Mouse (Mus musculus) embryonic facial prominence, embryonic 13.5 days (tissue): ENCODE results near the gene Slc39a8. TPM values are rescaled to one million over a fixed set of nuclear protein-coding genes. Genes with fewer than 3 reads are reported as not detected.

Source experiments
- ATAC-seq: fragments of 200-750 bp; cut with Nextera tagmentation; 2 replicates; pipeline ENCODE4 v1.8.0; 2017; ENCODE audit warnings: low read depth; ENCODE audit not compliant: insufficient number of reproducible peaks, insufficient read depth, low FRiP score, low TSS enrichment
- H3K27ac ChIP-seq: fragments of 300-500 bp; sonication (generic); 2 replicates; pipeline ENCODE4 v1.5.1; 2015; ENCODE audit warnings: moderate library complexity, mild to moderate bottlenecking, inconsistent platforms
- H3K27me3 ChIP-seq: fragments of 300-500 bp; sonication (generic); 2 replicates; pipeline ENCODE4 v1.6.1; 2015; ENCODE audit warnings: mild to moderate bottlenecking, inconsistent platforms
- H3K36me3 ChIP-seq: fragments of 300-500 bp; sonication (generic); 2 replicates; pipeline ENCODE4 v1.6.1; 2015; ENCODE audit warnings: mild to moderate bottlenecking, inconsistent platforms
- H3K4me1 ChIP-seq: fragments of 300-500 bp; sonication (generic); 2 replicates; pipeline ENCODE4 v1.6.1; 2015; ENCODE audit warnings: inconsistent platforms
- H3K4me2 ChIP-seq: fragments of 300-500 bp; sonication (generic); 2 replicates; pipeline ENCODE4 v1.6.1; 2015; ENCODE audit warnings: moderate library complexity, mild to moderate bottlenecking, inconsistent platforms
- H3K4me3 ChIP-seq: fragments of 300-500 bp; sonication (generic); 2 replicates; pipeline ENCODE4 v1.5.1; 2015; ENCODE audit warnings: mild to moderate bottlenecking, inconsistent platforms
- H3K9ac ChIP-seq: fragments of 300-500 bp; sonication (generic); 2 replicates; pipeline ENCODE4 v1.6.1; 2015; ENCODE audit warnings: mild to moderate bottlenecking, inconsistent platforms
- H3K9me3 ChIP-seq: fragments of 300-500 bp; sonication (generic); 2 replicates; pipeline ENCODE4 v1.6.1; 2016; ENCODE audit warnings: inconsistent platforms
- WGBS: fragments of 180-500 bp; shearing (Covaris S2); methylation state at CpG from one replicate; pipeline ENCODE4 v1.1.7; 2015; ENCODE audit warnings: mixed read lengths; 5-methylcytosine and 5-hydroxymethylcytosine counted together
- polyA plus RNA-seq: library from polyadenylated mRNA; unstranded; fragments of >200 nt; fragmentation: Nextera tagmentation; extraction: Ambion mirVana; gene quantifications from 2 replicates; pipeline ENCODE4 v1.2.1, GENCODE M21; 2015

Gene Slc39a8
- polyA plus RNA-seq, 1 experiment from 2014 or later, result 11.3 TPM

GRCm38 (mm10) chr3:135853604-135854297, 28.7 kb downstream of the Slc39a8 start:
- no peaks in the 10 kb centered on the region for H3K27me3 ChIP-seq
- no peaks in the 10 kb centered on the region for H3K9me3 ChIP-seq
- no peak for ATAC-seq
- H3K9ac ChIP-seq, result no peak overlapping the region
- 81% methylated on average over 10 of the region's 10 CpGs for WGBS
- H3K4me2 ChIP-seq, result no peak overlapping the region
- H3K4me1 ChIP-seq, result peaks cover 5% of the 10 kb centered on the region
- H3K27ac ChIP-seq, result no peak overlapping the region
- H3K36me3 ChIP-seq, result no peaks in the 10 kb centered on the region
- H3K4me3 ChIP-seq, result no peak overlapping the region

- H3K36me3 ChIP-seq, result no peaks in the 10 kb centered on the region
- peaks cover 5% of the 10 kb centered on the region for H3K4me1 ChIP-seq
- no peak overlapping the region for H3K9ac ChIP-seq
- no peak overlapping the region for H3K4me2 ChIP-seq
- no peak for ATAC-seq
- no peaks in the 10 kb centered on the region for H3K9me3 ChIP-seq
- H3K27me3 ChIP-seq, result no peaks in the 10 kb centered on the region
- no peak overlapping the region for H3K4me3 ChIP-seq
- no peak overlapping the region for H3K27ac ChIP-seq
- WGBS, result 81% methylated on average over 14 of the region's 14 CpGs
Observed at GRCm38 (mm10) chr3:135854298-135854984, 29.4 kb downstream of the Slc39a8 start.

GRCm38 (mm10) chr3:135854985-135855340, 29.9 kb downstream of the Slc39a8 start:
- 70% methylated on average over 6 of the region's 6 CpGs for WGBS
- no peak overlapping the region for H3K9ac ChIP-seq

GRCm38 (mm10) chr3:135856303-135856702, 31.2 kb downstream of the Slc39a8 start:
- H3K36me3 ChIP-seq, result 0 out of 2 replicates have a peak, but pooled peaks cover 2% of the 10 kb centered on the region
- no peaks in the 10 kb centered on the region for H3K27me3 ChIP-seq
- ATAC-seq, result no peak
- H3K4me2 ChIP-seq, result no peak overlapping the region
- no peak overlapping the region for H3K9ac ChIP-seq
- H3K4me1 ChIP-seq, result peaks cover 5% of the 10 kb centered on the region
- no peak overlapping the region for H3K27ac ChIP-seq
- H3K4me3 ChIP-seq, result no peak overlapping the region
- no peaks in the 10 kb centered on the region for H3K9me3 ChIP-seq
- WGBS, result 24% methylated on average over 1 of the region's 1 CpGs

More at GRCm38 (mm10) chr3:135854985-135855340, 29.9 kb downstream of the Slc39a8 start:
- H3K27ac ChIP-seq, result no peak overlapping the region
- peaks cover 5% of the 10 kb centered on the region for H3K4me1 ChIP-seq
- H3K36me3 ChIP-seq, result 0 out of 2 replicates have a peak, but pooled peaks cover under 1% of the 10 kb centered on the region
- no peaks in the 10 kb centered on the region for H3K27me3 ChIP-seq
- H3K4me2 ChIP-seq, result no peak overlapping the region
- H3K4me3 ChIP-seq, result no peak overlapping the region
- no peaks in the 10 kb centered on the region for H3K9me3 ChIP-seq
- ATAC-seq, result no peak

GRCm38 (mm10) chr3:135857134-135857533, 32.1 kb downstream of the Slc39a8 start:
- ATAC-seq, result no peak
- Histone ChIP-seq H3K4me1 (peaks cover 5% of the 10 kb centered on the region), H3K27ac (no peak overlapping the region), H3K36me3 (0 out of 2 replicates have a peak, but pooled peaks cover 2% of the 10 kb centered on the region), H3K4me3 (no peak overlapping the region), H3K9ac (no peak overlapping the region), H3K27me3 (no peaks in the 10 kb centered on the region), H3K9me3 (no peaks in the 10 kb centered on the region), H3K4me2 (no peak overlapping the region)
- WGBS, result 16% methylated on average over 5 of the region's 5 CpGs

GRCm38 (mm10) chr3:135859431-135859830, 34.4 kb downstream of the Slc39a8 start:
- Histone ChIP-seq H3K36me3 (0 out of 2 replicates have a peak, but pooled peaks cover 2% of the 10 kb centered on the region), H3K27me3 (no peaks in the 10 kb centered on the region), H3K4me1 (peaks cover 5% of the 10 kb centered on the region), H3K4me2 (no peak overlapping the region), H3K4me3 (no peak overlapping the region), H3K27ac (no peak overlapping the region), H3K9me3 (no peaks in the 10 kb centered on the region), H3K9ac (no peak overlapping the region)
- no peak for ATAC-seq
- 73% methylated on average over 5 of the region's 5 CpGs for WGBS

GRCm38 (mm10) chr3:135862804-135863203, 37.7 kb downstream of the Slc39a8 start:
- 0 out of 2 replicates have a peak, but pooled peaks cover 2% of the 10 kb centered on the region for H3K36me3 ChIP-seq
- 54% methylated on average over 9 of the region's 9 CpGs for WGBS
- no peaks in the 10 kb centered on the region for H3K4me1 ChIP-seq
- no peak overlapping the region for H3K4me3 ChIP-seq
- H3K4me2 ChIP-seq, result no peak overlapping the region
- H3K9me3 ChIP-seq, result no peaks in the 10 kb centered on the region
- ATAC-seq, result no peak
- H3K27me3 ChIP-seq, result no peaks in the 10 kb centered on the region
- H3K9ac ChIP-seq, result no peak overlapping the region
- H3K27ac ChIP-seq, result no peak overlapping the region

- Histone ChIP-seq H3K27me3 (no peaks in the 10 kb centered on the region), H3K9ac (no peak overlapping the region), H3K4me2 (no peak overlapping the region), H3K9me3 (no peaks in the 10 kb centered on the region), H3K27ac (no peak overlapping the region), H3K4me1 (no peaks in the 10 kb centered on the region), H3K36me3 (no peaks in the 10 kb centered on the region), H3K4me3 (no peak overlapping the region)
- WGBS, result 79% methylated on average over 4 of the region's 4 CpGs
- no peak for ATAC-seq
Observed at GRCm38 (mm10) chr3:135869041-135869440, 44.0 kb downstream of the Slc39a8 start.

- Histone ChIP-seq H3K27ac (no peak overlapping the region), H3K4me1 (peaks cover 3% of the 10 kb centered on the region; the same call in 1 of the 2 replicates), H3K9me3 (no peaks in the 10 kb centered on the region), H3K36me3 (no peaks in the 10 kb centered on the region), H3K27me3 (no peaks in the 10 kb centered on the region), H3K9ac (no peak overlapping the region), H3K4me3 (no peak overlapping the region), H3K4me2 (no peak overlapping the region)
- 89% methylated on average over 5 of the region's 5 CpGs for WGBS
- ATAC-seq, result no peak
Observed at GRCm38 (mm10) chr3:135872325-135872724, 47.2 kb downstream of the Slc39a8 start.

- ATAC-seq, result no peak
- H3K4me3 ChIP-seq, result no peak overlapping the region
- H3K4me1 ChIP-seq, result peaks cover 5% of the 10 kb centered on the region; the same call in 1 of the 2 replicates
- H3K27me3 ChIP-seq, result no peaks in the 10 kb centered on the region
- WGBS, result 71% methylated on average over 3 of the region's 3 CpGs
- no peaks in the 10 kb centered on the region for H3K9me3 ChIP-seq
- no peaks in the 10 kb centered on the region for H3K36me3 ChIP-seq
- H3K4me2 ChIP-seq, result no peak overlapping the region
- no peak overlapping the region for H3K9ac ChIP-seq
- no peak overlapping the region for H3K27ac ChIP-seq
Observed at GRCm38 (mm10) chr3:135873596-135873995, 48.5 kb downstream of the Slc39a8 start.

GRCm38 (mm10) chr3:135878048-135878447, 53.0 kb downstream of the Slc39a8 start:
- H3K36me3 ChIP-seq, result no peaks in the 10 kb centered on the region
- H3K27ac ChIP-seq, result no peak overlapping the region
- no peaks in the 10 kb centered on the region for H3K27me3 ChIP-seq
- no peak overlapping the region for H3K9ac ChIP-seq
- H3K4me2 ChIP-seq, result no peak overlapping the region
- H3K4me1 ChIP-seq, result peaks cover 5% of the 10 kb centered on the region; the same call in 1 of the 2 replicates
- no peak overlapping the region for H3K4me3 ChIP-seq
- 92% methylated on average over 6 of the region's 6 CpGs for WGBS
- ATAC-seq, result no peak
- no peaks in the 10 kb centered on the region for H3K9me3 ChIP-seq
